Mouse (Mus musculus): ENCODE results near the gene Nos1ap. TPM values are rescaled to one million over a fixed set of nuclear protein-coding genes. Genes with fewer than 3 reads are reported as not detected.
A peak's percentile ranks its signal among the peaks of the same experiment; 100 is the strongest.

The Nos1ap gene
- polyA plus RNA-seq (2016; fragmentation: Nextera tagmentation; extraction: Ambion mirVana): 12.0 and 14.2 TPM in 2 replicates

GRCm38 (mm10) chr1:170589219-170590040, at the start of gene Nos1ap:
Gene Nos1ap, minus strand, starts transcription at chr1:170589861.
- peaks cover 21% of the 10 kb centered on the region for H3K4me1 ChIP-seq (replicated peaks)
- WGBS: under 1% methylated on average over 98 of the region's 106 CpGs
- peaks cover 19% of the 10 kb centered on the region for H3K27me3 ChIP-seq (ENCODE audit: insufficient read depth, poor library complexity, severe bottlenecking)
- H3K9me3 ChIP-seq: 0 out of 2 replicates have a peak, but pooled peaks cover 3% of the 10 kb centered on the region
- H3K4me3 ChIP-seq: peak within 1 kb of the TSS; percentile 81
- DNase-seq (ENCODE audit: low spot score): peak; percentile 79
- H3K36me3 ChIP-seq: peaks cover 18% of the 10 kb centered on the region
- H3K27ac ChIP-seq: peak within 1 kb of the TSS; percentile 90

- H3K27me3 ChIP-seq (ENCODE audit: insufficient read depth, poor library complexity, severe bottlenecking): no peaks in the 10 kb centered on the region
- no peaks in the 10 kb centered on the region for H3K9me3 ChIP-seq
- peaks cover 7% of the 10 kb centered on the region for H3K4me1 ChIP-seq (replicated peaks)
- H3K4me3 ChIP-seq: no peak overlapping the region
- H3K27ac ChIP-seq: no peak overlapping the region
- H3K36me3 ChIP-seq: no peaks in the 10 kb centered on the region
- WGBS: 85% methylated on average over 7 of the region's 7 CpGs
- no peak for DNase-seq (ENCODE audit: low spot score)
These were observed 49.3 kb upstream of the Nos1ap start for GRCm38 (mm10) chr1:170638941-170639340.

GRCm38 (mm10) chr1:170632856-170633255, 43.2 kb upstream of the Nos1ap start:
- H3K4me3 ChIP-seq: no peak overlapping the region
- no peaks in the 10 kb centered on the region for H3K36me3 ChIP-seq
- no peaks in the 10 kb centered on the region for H3K9me3 ChIP-seq
- no peaks in the 10 kb centered on the region for H3K27me3 ChIP-seq (ENCODE audit: insufficient read depth, poor library complexity, severe bottlenecking)
- no peak overlapping the region for H3K27ac ChIP-seq
- DNase-seq (ENCODE audit: low spot score): no peak
- 75% methylated on average over 4 of the region's 4 CpGs for whole genome bisulfite sequencing
- no peaks in the 10 kb centered on the region for H3K4me1 ChIP-seq (replicated peaks)

- WGBS: 17% methylated on average over 3 of the region's 3 CpGs
- Histone ChIP-seq H3K4me1 (replicated peaks) (no peaks in the 10 kb centered on the region), H3K27ac (no peak overlapping the region), H3K36me3 (no peaks in the 10 kb centered on the region), H3K9me3 (no peaks in the 10 kb centered on the region), H3K4me3 (no peak overlapping the region), H3K27me3 (ENCODE audit: insufficient read depth, poor library complexity, severe bottlenecking) (no peaks in the 10 kb centered on the region)
- peak; percentile 74 for DNase-seq (ENCODE audit: low spot score)
These were observed 42.7 kb upstream of the Nos1ap start for GRCm38 (mm10) chr1:170632385-170632784.

GRCm38 (mm10) chr1:170631571-170631970, 41.9 kb upstream of the Nos1ap start:
- Histone ChIP-seq H3K27ac (no peak overlapping the region), H3K36me3 (no peaks in the 10 kb centered on the region), H3K27me3 (ENCODE audit: insufficient read depth, poor library complexity, severe bottlenecking) (no peaks in the 10 kb centered on the region), H3K4me1 (replicated peaks) (no peaks in the 10 kb centered on the region), H3K9me3 (no peaks in the 10 kb centered on the region), H3K4me3 (no peak overlapping the region)
- 92% methylated on average over 5 of the region's 5 CpGs for WGBS
- DNase-seq (ENCODE audit: low spot score): no peak

- Histone ChIP-seq H3K4me3 (no peak overlapping the region), H3K4me1 (replicated peaks) (no peaks in the 10 kb centered on the region), H3K36me3 (no peaks in the 10 kb centered on the region), H3K27me3 (ENCODE audit: insufficient read depth, poor library complexity, severe bottlenecking) (no peaks in the 10 kb centered on the region), H3K9me3 (no peaks in the 10 kb centered on the region), H3K27ac (no peak overlapping the region)
- DNase-seq (ENCODE audit: low spot score): no peak
- WGBS: 89% methylated on average over 4 of the region's 4 CpGs
These were observed 40.8 kb upstream of the Nos1ap start for GRCm38 (mm10) chr1:170630489-170630888.

GRCm38 (mm10) chr1:170623432-170623831, 33.8 kb upstream of the Nos1ap start:
- Histone ChIP-seq H3K27ac (no peak overlapping the region), H3K36me3 (no peaks in the 10 kb centered on the region), H3K27me3 (ENCODE audit: insufficient read depth, poor library complexity, severe bottlenecking) (no peaks in the 10 kb centered on the region), H3K4me3 (no peak overlapping the region), H3K4me1 (replicated peaks) (no peaks in the 10 kb centered on the region), H3K9me3 (peaks cover 4% of the 10 kb centered on the region; the same call in 1 of the 2 replicates)
- WGBS: 95% methylated on average over 1 of the region's 1 CpGs
- DNase-seq (ENCODE audit: low spot score): no peak

- no peaks in the 10 kb centered on the region for H3K4me1 ChIP-seq (replicated peaks)
- no peak overlapping the region for H3K27ac ChIP-seq
- DNase-seq (ENCODE audit: low spot score): no peak
- peaks cover 4% of the 10 kb centered on the region; the same call in 1 of the 2 replicates for H3K9me3 ChIP-seq
- 88% methylated on average over 5 of the region's 5 CpGs for WGBS
- no peaks in the 10 kb centered on the region for H3K27me3 ChIP-seq (ENCODE audit: insufficient read depth, poor library complexity, severe bottlenecking)
- H3K36me3 ChIP-seq: no peaks in the 10 kb centered on the region
- H3K4me3 ChIP-seq: no peak overlapping the region
These were observed 33.3 kb upstream of the Nos1ap start for GRCm38 (mm10) chr1:170622934-170623333.

- 88% methylated on average over 2 of the region's 2 CpGs for WGBS
- H3K9me3 ChIP-seq: peaks cover 4% of the 10 kb centered on the region; the same call in 1 of the 2 replicates
- no peak overlapping the region for H3K4me3 ChIP-seq
- H3K4me1 ChIP-seq (replicated peaks): no peaks in the 10 kb centered on the region
- DNase-seq (ENCODE audit: low spot score): no peak
- H3K27me3 ChIP-seq (ENCODE audit: insufficient read depth, poor library complexity, severe bottlenecking): no peaks in the 10 kb centered on the region
- H3K27ac ChIP-seq: no peak overlapping the region
- no peaks in the 10 kb centered on the region for H3K36me3 ChIP-seq
These were observed 30.2 kb upstream of the Nos1ap start for GRCm38 (mm10) chr1:170619686-170620374.

- no peaks in the 10 kb centered on the region for H3K9me3 ChIP-seq
- DNase-seq (ENCODE audit: low spot score): peak; percentile 81
- H3K36me3 ChIP-seq: no peaks in the 10 kb centered on the region
- no peaks in the 10 kb centered on the region for H3K4me1 ChIP-seq (replicated peaks)
- H3K4me3 ChIP-seq: no peak overlapping the region
- no peaks in the 10 kb centered on the region for H3K27me3 ChIP-seq (ENCODE audit: insufficient read depth, poor library complexity, severe bottlenecking)
- no peak overlapping the region for H3K27ac ChIP-seq
- WGBS: 62% methylated on average over 18 of the region's 18 CpGs
These were observed 23.6 kb upstream of the Nos1ap start for GRCm38 (mm10) chr1:170612968-170613872.

GRCm38 (mm10) chr1:170611631-170612030, 22.0 kb upstream of the Nos1ap start:
- 89% methylated on average over 3 of the region's 3 CpGs for WGBS
- H3K4me3 ChIP-seq: no peak overlapping the region
- H3K4me1 ChIP-seq (replicated peaks): no peaks in the 10 kb centered on the region
- no peaks in the 10 kb centered on the region for H3K36me3 ChIP-seq
- no peak overlapping the region for H3K27ac ChIP-seq
- no peaks in the 10 kb centered on the region for H3K9me3 ChIP-seq
- no peak for DNase-seq (ENCODE audit: low spot score)
- no peaks in the 10 kb centered on the region for H3K27me3 ChIP-seq (ENCODE audit: insufficient read depth, poor library complexity, severe bottlenecking)

GRCm38 (mm10) chr1:170610695-170611094, 21.0 kb upstream of the Nos1ap start:
- H3K4me1 ChIP-seq (replicated peaks): no peaks in the 10 kb centered on the region
- no peak for DNase-seq (ENCODE audit: low spot score)
- 87% methylated on average over 3 of the region's 3 CpGs for WGBS
- H3K27ac ChIP-seq: no peak overlapping the region
- H3K36me3 ChIP-seq: no peaks in the 10 kb centered on the region
- no peaks in the 10 kb centered on the region for H3K9me3 ChIP-seq
- no peaks in the 10 kb centered on the region for H3K27me3 ChIP-seq (ENCODE audit: insufficient read depth, poor library complexity, severe bottlenecking)
- H3K4me3 ChIP-seq: no peak overlapping the region

Measured in hindbrain, embryonic 10.5 days (tissue).